Mouse (Mus musculus): ENCODE measurements at regions not wholly inside any gene's neighbourhood (a gene's known extent, or its start where the extent isn't known, plus 50 kb on each side); places are given as distances from the start of the nearest gene placed in this dataset.

- TF ChIP-seq GATA1 (IDR thresholded peaks at IDR 0.05; ENCODE audit: low read length) (no peak), TAL1 (IDR thresholded peaks at IDR 0.05; ENCODE audit: low read length) (no peak)
Observed at GRCm38 (mm10) chr13:44513378-44514285, 215.6 kb upstream of the Jarid2 start.

All from erythroblast, embryonic 14.5 days (primary cell).